Mouse (Mus musculus) midbrain, embryonic 11.5 days (tissue): Measurements from ENCODE around the gene Cyp27b1. TPM values are rescaled to one million over a fixed set of nuclear protein-coding genes. Genes with fewer than 3 reads are reported as not detected.
"Not testable (repeated sequence)": the region's sequence is repeated elsewhere in the genome, so short reads cannot be mapped to it uniquely, and the experiment has no call there.

Experiments
- ATAC-seq: fragments of 200-750 bp; cut with Nextera tagmentation; 2 replicates; pipeline ENCODE4 v1.8.0; 2017; ENCODE audit warnings: moderate TSS enrichment, moderate library complexity; ENCODE audit not compliant: low FRiP score
- DNase-seq: peaks from one replicate; pipeline ENCODE4 v3.0.0; 2015; ENCODE audit warnings: low spot score; ENCODE audit errors: missing footprints
- H3K27ac ChIP-seq: fragments of 300-500 bp; sonication (generic); 2 replicates; pipeline ENCODE4 v1.5.1; 2014; ENCODE audit warnings: low read depth, low read length
- H3K27me3 ChIP-seq: fragments of 300-500 bp; sonication (generic); 2 replicates; pipeline ENCODE4 v1.6.1; 2014; ENCODE audit warnings: mild to moderate bottlenecking, low read length, moderate library complexity, mixed read lengths; ENCODE audit not compliant: control insufficient read depth, insufficient read depth
- H3K36me3 ChIP-seq: fragments of 300-500 bp; sonication (generic); 2 replicates; pipeline ENCODE4 v1.6.1; 2014; ENCODE audit warnings: mild to moderate bottlenecking, low read length, moderate library complexity, mixed read lengths; ENCODE audit not compliant: control insufficient read depth, insufficient read depth
- H3K4me1 ChIP-seq: fragments of 300-500 bp; sonication (generic); 2 replicates; pipeline ENCODE4 v1.6.1; 2014; ENCODE audit warnings: low read length; ENCODE audit not compliant: control insufficient read depth, insufficient read depth
- H3K4me2 ChIP-seq: fragments of 300-500 bp; sonication (generic); 2 replicates; pipeline ENCODE4 v1.6.1; 2014; ENCODE audit warnings: mild to moderate bottlenecking, moderate library complexity
- H3K4me3 ChIP-seq: fragments of 300-500 bp; sonication (generic); 2 replicates; pipeline ENCODE4 v1.5.1; 2014; ENCODE audit warnings: low read depth, low read length
- H3K9ac ChIP-seq: fragments of 300-500 bp; sonication (generic); 2 replicates; pipeline ENCODE4 v1.6.1; 2014; ENCODE audit warnings: low read length
- H3K9me3 ChIP-seq: fragments of 300-500 bp; sonication (generic); 2 replicates; pipeline ENCODE4 v1.6.1; 2016; ENCODE audit warnings: low read length; ENCODE audit not compliant: control insufficient read depth
- WGBS: fragments of 180-500 bp; shearing (Covaris S2); extraction: QIAGEN DNeasy Blood & Tissue Kit; methylation state at CpG from one replicate; pipeline ENCODE4 v1.1.7; 2014; 5-methylcytosine and 5-hydroxymethylcytosine counted together
- polyA plus RNA-seq: library from polyadenylated mRNA; unstranded; fragments of >200 nt; fragmentation: Nextera tagmentation; extraction: Ambion mirVana; gene quantifications from 2 replicates; pipeline ENCODE4 v1.2.1, GENCODE M21; 2014

Cyp27b1 gene
- polyA plus RNA-seq, 1 experiment from 2014 or later: not detected

GRCm38 (mm10) chr10:127058161-127058560 is 10.1 kb downstream of the Cyp27b1 start:
- Histone ChIP-seq H3K4me2 (peak overlapping the region; percentile 93), H3K4me1 (peaks cover 25% of the 10 kb centered on the region), H3K27me3 (no peaks in the 10 kb centered on the region; the same call in 1 of the 2 replicates), H3K9ac (peak overlapping the region; percentile 90), H3K27ac (no peak overlapping the region), H3K36me3 (peaks cover 13% of the 10 kb centered on the region; the same call in 1 of the 2 replicates), H3K9me3 (no peaks in the 10 kb centered on the region), H3K4me3 (peak overlapping the region; percentile 78)
- ATAC-seq (peak; percentile 30), DNase-seq (peak; percentile 96)
- under 1% methylated on average over 9 of the region's 9 CpGs for WGBS

DNA sequence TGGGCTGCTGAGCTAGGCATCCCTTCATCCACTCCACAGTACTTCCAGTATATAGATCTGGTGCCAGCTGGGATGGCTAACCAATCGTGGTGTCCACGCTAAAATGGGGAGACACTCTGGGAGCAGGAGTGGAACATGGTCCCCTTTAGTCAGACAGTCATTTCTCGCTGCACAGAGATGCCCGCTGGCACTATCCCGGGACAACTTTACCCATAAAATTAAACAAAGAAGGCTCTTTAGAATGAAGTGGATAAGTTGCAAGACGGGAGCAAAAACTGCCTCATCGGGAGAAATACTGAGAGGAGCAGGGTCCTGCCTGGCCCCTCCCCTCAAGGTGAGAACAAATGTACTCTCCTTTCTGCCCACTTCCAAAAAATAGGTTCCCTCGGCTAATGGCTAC is 10.7 kb downstream of the Cyp27b1 start:
- peaks cover 25% of the 10 kb centered on the region for H3K4me1 ChIP-seq

DNA sequence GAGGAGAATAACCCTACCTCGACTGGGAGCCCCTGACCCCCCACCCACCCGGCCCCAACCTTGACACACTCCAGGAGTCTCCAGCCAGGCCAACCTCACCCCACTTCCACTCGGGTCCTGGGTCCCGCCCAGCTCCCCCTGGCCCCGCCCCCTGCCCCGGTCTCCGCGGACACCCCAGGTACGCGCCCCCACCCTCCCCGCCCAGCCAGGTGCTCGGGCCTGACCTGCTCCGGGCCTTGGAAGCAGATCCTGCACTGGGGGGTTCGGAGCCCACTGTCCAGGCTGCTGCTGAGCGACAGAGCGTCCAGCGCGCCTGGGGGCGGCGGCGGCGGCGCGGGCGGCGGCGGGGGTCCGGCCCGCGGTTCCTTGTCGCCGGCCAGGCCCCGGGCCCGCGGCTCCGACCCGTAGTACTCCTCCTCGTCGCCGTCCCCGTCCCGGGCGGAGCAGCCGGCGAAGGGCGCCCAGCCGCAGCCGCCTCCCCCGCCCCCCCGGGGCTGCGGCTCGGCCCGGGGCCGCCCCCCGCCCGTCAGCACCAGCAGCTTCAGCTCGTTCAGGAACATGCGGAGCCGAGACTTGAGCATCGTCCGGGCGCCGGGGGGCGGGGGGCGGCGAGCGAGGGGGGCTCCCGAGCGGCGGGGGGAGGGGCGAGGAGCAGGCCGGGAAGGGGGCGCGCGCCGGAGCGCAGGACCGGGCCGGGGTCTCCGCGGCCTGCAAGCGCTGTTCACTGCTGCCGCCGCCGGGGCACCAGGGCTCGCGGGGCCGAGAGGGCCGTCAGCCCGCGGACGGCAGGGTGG is 11.3 kb downstream of the Cyp27b1 start:
- peak overlapping the region; percentile 78 for H3K4me3 ChIP-seq
- H3K27me3 ChIP-seq: no peaks in the 10 kb centered on the region; the same call in 1 of the 2 replicates
- 2% methylated on average over 76 of the region's 92 CpGs for WGBS
- peak overlapping the region; percentile 79 for H3K27ac ChIP-seq
- H3K36me3 ChIP-seq: peaks cover 13% of the 10 kb centered on the region; the same call in 1 of the 2 replicates
- ATAC-seq: peak; percentile 6
- peak overlapping the region; percentile 93 for H3K4me2 ChIP-seq
- peak overlapping the region; percentile 90 for H3K9ac ChIP-seq
- peaks cover 25% of the 10 kb centered on the region for H3K4me1 ChIP-seq
- DNase-seq: no peak
- no peaks in the 10 kb centered on the region for H3K9me3 ChIP-seq

More for the DNA sequence above, 10.7 kb downstream of the Cyp27b1 start:
- H3K4me2 ChIP-seq: peak overlapping the region; percentile 93
- H3K9me3 ChIP-seq: no peaks in the 10 kb centered on the region
- ATAC-seq (no peak), DNase-seq (no peak)
- peak overlapping the region; percentile 90 for H3K9ac ChIP-seq
- 9% methylated on average over 8 of the region's 8 CpGs for WGBS
- no peaks in the 10 kb centered on the region; the same call in 1 of the 2 replicates for H3K27me3 ChIP-seq
- peaks cover 13% of the 10 kb centered on the region; the same call in 1 of the 2 replicates for H3K36me3 ChIP-seq
- H3K27ac ChIP-seq: no peak overlapping the region
- H3K4me3 ChIP-seq: peak overlapping the region; percentile 78

- under 1% methylated on average over 42 of the region's 72 CpGs for WGBS
- Histone ChIP-seq H3K27ac (peak within 1 kb of the TSS; percentile 79), H3K4me1 (peaks cover 32% of the 10 kb centered on the region), H3K4me2 (peak within 1 kb of the TSS; percentile 93), H3K4me3 (peak within 1 kb of the TSS; percentile 78), H3K9me3 (no peaks in the 10 kb centered on the region), H3K27me3 (no peaks in the 10 kb centered on the region; the same call in 1 of the 2 replicates), H3K36me3 (peaks cover 18% of the 10 kb centered on the region), H3K9ac (peak within 1 kb of the TSS; percentile 90)
- ATAC-seq (peak; percentile 28), DNase-seq (peak; percentile 94)
Measured at GRCm38 (mm10) chr10:127059968-127060916, 12.2 kb downstream of the Cyp27b1 start, which contains the start of gene March9. March9 (minus strand) TSS chr10:127060184.

DNA sequence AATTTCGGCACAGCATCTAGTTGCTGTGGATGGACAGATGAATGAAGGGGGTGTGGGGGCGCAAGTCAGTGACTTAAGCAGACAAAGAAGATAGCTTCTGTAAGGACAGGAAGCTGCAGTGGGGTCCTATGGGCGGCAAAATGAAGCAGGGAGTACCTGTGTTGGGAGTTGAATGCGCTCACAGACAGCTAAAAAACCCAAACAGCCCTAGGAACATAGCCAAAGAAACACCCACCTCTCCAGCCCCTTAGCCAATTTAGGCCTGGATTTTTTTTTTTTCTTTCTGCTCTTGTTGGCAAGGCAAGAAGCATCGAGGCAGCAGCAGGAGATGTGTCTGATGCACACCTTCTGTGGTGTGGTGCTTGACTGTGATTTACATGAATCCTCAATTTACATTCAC is 13.0 kb downstream of the Cyp27b1 start:
- ATAC-seq (no peak), DNase-seq (no peak)
- 0 out of 2 replicates have a peak overlapping the region, but pooled peaks have one; percentile 78 for H3K4me3 ChIP-seq
- peaks cover 32% of the 10 kb centered on the region for H3K4me1 ChIP-seq
- 26% methylated on average over 5 of the region's 5 CpGs for WGBS
- H3K36me3 ChIP-seq: peaks cover 24% of the 10 kb centered on the region
- no peak overlapping the region for H3K9ac ChIP-seq
- no peaks in the 10 kb centered on the region; the same call in 1 of the 2 replicates for H3K27me3 ChIP-seq
- no peaks in the 10 kb centered on the region for H3K9me3 ChIP-seq
- H3K27ac ChIP-seq: no peak overlapping the region
- peak overlapping the region; percentile 93 for H3K4me2 ChIP-seq

- Histone ChIP-seq H3K4me3 (no peak overlapping the region), H3K27me3 (no peaks in the 10 kb centered on the region; the same call in 1 of the 2 replicates), H3K36me3 (peaks cover 25% of the 10 kb centered on the region), H3K27ac (no peak overlapping the region), H3K4me2 (0 out of 2 replicates have a peak overlapping the region, but pooled peaks have one; percentile 4), H3K9ac (no peak overlapping the region), H3K9me3 (no peaks in the 10 kb centered on the region), H3K4me1 (peaks cover 32% of the 10 kb centered on the region)
- WGBS: 74% methylated on average over 2 of the region's 2 CpGs
- DNase-seq (no peak), ATAC-seq (no peak)
Measured at GRCm38 (mm10) chr10:127061513-127061912, 13.5 kb downstream of the Cyp27b1 start.

- H3K4me3 ChIP-seq, H3K9ac ChIP-seq, ATAC-seq, H3K27me3 ChIP-seq, H3K4me2 ChIP-seq, H3K9me3 ChIP-seq, H3K27ac ChIP-seq, DNase-seq: not testable (repeated sequence)
- Histone ChIP-seq H3K4me1 (peaks cover 32% of the 10 kb centered on the region), H3K36me3 (peaks cover 29% of the 10 kb centered on the region)
- WGBS: 82% methylated on average over 4 of the region's 4 CpGs
Measured at GRCm38 (mm10) chr10:127062101-127062500, 14.1 kb downstream of the Cyp27b1 start.

DNA sequence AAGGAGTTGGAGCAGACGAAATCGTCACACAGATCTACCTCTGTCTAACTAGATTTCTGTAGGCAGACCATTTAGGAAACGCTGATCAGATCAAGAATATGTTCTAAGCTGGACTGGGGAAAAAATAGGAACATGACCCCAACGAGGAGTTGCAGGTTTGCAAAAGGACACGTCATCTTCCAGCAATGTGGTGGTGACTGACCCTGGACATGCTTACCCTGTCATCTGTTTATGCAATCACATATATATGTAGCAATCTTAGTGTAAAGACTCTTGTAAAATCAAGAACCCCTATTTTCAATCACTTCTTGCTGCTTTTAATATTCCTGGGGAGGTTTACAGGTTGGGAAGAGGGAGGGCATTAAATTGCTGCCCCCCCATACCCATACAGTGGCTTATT is 14.5 kb downstream of the Cyp27b1 start:
- 81% methylated on average over 5 of the region's 5 CpGs for WGBS
- DNase-seq: no peak
- no peak overlapping the region for H3K4me2 ChIP-seq
- no peak overlapping the region for H3K9ac ChIP-seq
- H3K4me3 ChIP-seq: no peak overlapping the region
- H3K4me1 ChIP-seq: peaks cover 32% of the 10 kb centered on the region
- H3K36me3 ChIP-seq: peaks cover 30% of the 10 kb centered on the region
- H3K27ac ChIP-seq: no peak overlapping the region; the same call in 1 of the 2 replicates
- H3K9me3 ChIP-seq: no peaks in the 10 kb centered on the region
- ATAC-seq: no peak
- no peaks in the 10 kb centered on the region; the same call in 1 of the 2 replicates for H3K27me3 ChIP-seq
